Mouse (Mus musculus) myocyte (in vitro differentiated cells): ENCODE measurements around the gene Stxbp4. TPM values are rescaled to one million over a fixed set of nuclear protein-coding genes. Genes with fewer than 3 reads are reported as not detected.

ENCODE experiments used
- H3K27me3 ChIP-seq: one replicate; pipeline ENCODE4 v1.6.1; 2011; ENCODE audit not compliant: control insufficient read depth, insufficient read depth, insufficient read length
- H3K36me3 ChIP-seq: one replicate; pipeline ENCODE4 v1.6.1; 2011; ENCODE audit not compliant: control insufficient read depth, insufficient read depth
- H3K4me2 ChIP-seq: one replicate; pipeline ENCODE4 v1.6.1; 2011; ENCODE audit warnings: low read depth, control low read depth
- H3K4me3 ChIP-seq: one replicate; pipeline ENCODE4 v1.5.1; 2011; ENCODE audit warnings: mild to moderate bottlenecking, control low read depth, moderate library complexity
- H3K79me2 ChIP-seq: one replicate; pipeline ENCODE4 v1.6.1; 2011; ENCODE audit not compliant: control insufficient read depth, insufficient read depth
- H3ac ChIP-seq: one replicate; pipeline ENCODE4 v1.6.1; 2011; ENCODE audit not compliant: control insufficient read depth, insufficient read length
- CEBPB ChIP-seq: IDR thresholded peaks from 2 replicates; pipeline ENCODE4 v1.6.1; 2011; ENCODE audit warnings: mild to moderate bottlenecking, moderate library complexity; ENCODE audit not compliant: poor library complexity, insufficient read depth, severe bottlenecking
- E2F4 ChIP-seq: IDR thresholded peaks from one replicate; pipeline ENCODE4 v1.6.1; 2011; ENCODE audit warnings: mild to moderate bottlenecking, control low read depth, moderate library complexity; ENCODE audit not compliant: insufficient read depth
- MAX ChIP-seq: IDR thresholded peaks from one replicate; pipeline ENCODE4 v1.6.1; 2011; ENCODE audit warnings: low read depth, mild to moderate bottlenecking, control low read depth
- MYOD1 ChIP-seq, 3 experiments: IDR thresholded peaks; one replicate each; pipeline ENCODE4 v1.6.1; 2011; ENCODE audit warnings: control low read depth in 2 of 3, low read depth in 2 of 3, mild to moderate bottlenecking in 2 of 3, moderate library complexity in 1 of 3; ENCODE audit not compliant: insufficient read length in 2 of 3, control insufficient read depth in 1 of 3
- MYOG ChIP-seq, 3 experiments: IDR thresholded peaks; one replicate each; pipeline ENCODE4 v1.6.1; 2011; ENCODE audit warnings: control low read depth in 2 of 3, low read depth in 2 of 3, mild to moderate bottlenecking in 2 of 3; ENCODE audit not compliant: insufficient read length in 2 of 3, control insufficient read depth in 1 of 3, insufficient read depth in 1 of 3
- POLR2A ChIP-seq: IDR thresholded peaks from one replicate; pipeline ENCODE4 v1.6.1; 2011; ENCODE audit warnings: low read depth, mild to moderate bottlenecking, control low read depth, moderate library complexity; ENCODE audit not compliant: insufficient read length
- POLR2AphosphoS2 ChIP-seq: IDR thresholded peaks from one replicate; pipeline ENCODE4 v1.6.1; 2011; ENCODE audit warnings: low read depth, control low read depth; ENCODE audit not compliant: insufficient read length
- REST ChIP-seq: IDR thresholded peaks from one replicate; pipeline ENCODE4 v1.6.1; 2011; ENCODE audit warnings: mild to moderate bottlenecking, control low read depth, moderate library complexity; ENCODE audit not compliant: insufficient read depth, insufficient read length
- SRF ChIP-seq: IDR thresholded peaks from one replicate; pipeline ENCODE4 v1.6.1; 2011; ENCODE audit warnings: low read depth; ENCODE audit not compliant: control insufficient read depth, insufficient read length
- TCF12 ChIP-seq: IDR thresholded peaks from one replicate; pipeline ENCODE4 v1.6.1; 2011; ENCODE audit warnings: mild to moderate bottlenecking, control low read depth; ENCODE audit not compliant: poor library complexity, insufficient read depth, severe bottlenecking
- TCF3 ChIP-seq: IDR thresholded peaks from one replicate; pipeline ENCODE4 v1.6.1; 2011; ENCODE audit warnings: low read depth, control low read depth; ENCODE audit not compliant: insufficient read length
- USF1 ChIP-seq: IDR thresholded peaks from one replicate; pipeline ENCODE4 v1.6.1; 2011; ENCODE audit warnings: low read depth, mild to moderate bottlenecking, control low read depth, moderate library complexity
- polyA plus RNA-seq: library from polyadenylated mRNA; unstranded; fragments of >200 nt; fragmentation: generic; extraction: Trizol; gene quantifications from one replicate; pipeline ENCODE4 v1.2.1, GENCODE M21; 2012; ENCODE audit warnings: missing spikeins

Stxbp4 gene
- polyA plus RNA-seq, 1 experiment = 2.9 TPM

- Histone ChIP-seq H3K4me2 (no peak overlapping the region), H3K36me3 (no peaks in the 10 kb centered on the region), H3K79me2 (no peaks in the 10 kb centered on the region), H3K27me3 (no peaks in the 10 kb centered on the region), H3K4me3 (no peak overlapping the region), H3ac (no peak overlapping the region)
- TF ChIP-seq CEBPB = no peak
- TF ChIP-seq MAX = no peak
- no peak for TF ChIP-seq REST
- TF ChIP-seq SRF = no peak
- no peak for TF ChIP-seq MYOD1 (IDR thresholded peaks at IDR 0.05; ENCODE audit: control insufficient read depth in 1 of 3, insufficient read length in 2 of 3, low read depth in 2 of 3)
- TF ChIP-seq TCF12 = no peak
- no peak for TF ChIP-seq MYOG (IDR thresholded peaks at IDR 0.05; ENCODE audit: control insufficient read depth in 1 of 3, insufficient read depth in 1 of 3, insufficient read length in 2 of 3, low read depth in 2 of 3)
- TF ChIP-seq USF1 = no peak
Observed at GRCm38 (mm10) chr11:90664345-90664986, 26.6 kb upstream of the Stxbp4 start.

- no peak overlapping the region for H3ac ChIP-seq
- H3K79me2 ChIP-seq = no peaks in the 10 kb centered on the region
- no peaks in the 10 kb centered on the region for H3K27me3 ChIP-seq
- TF ChIP-seq MAX = no peak
- no peak for TF ChIP-seq TCF12
- no peak for TF ChIP-seq REST
- no peak for TF ChIP-seq SRF
- TF ChIP-seq USF1 = no peak
- TF ChIP-seq POLR2AphosphoS2 = no peak
- no peak for TF ChIP-seq TCF3
- TF ChIP-seq MYOG (IDR thresholded peaks at IDR 0.05; ENCODE audit: control insufficient read depth in 1 of 3, insufficient read depth in 1 of 3, insufficient read length in 2 of 3, low read depth in 2 of 3) = no peak
- TF ChIP-seq MYOD1 (IDR thresholded peaks at IDR 0.05; ENCODE audit: control insufficient read depth in 1 of 3, insufficient read length in 2 of 3, low read depth in 2 of 3) = no peak
- TF ChIP-seq POLR2A = no peak
- TF ChIP-seq CEBPB = no peak
- TF ChIP-seq E2F4 = no peak
- no peak overlapping the region for H3K4me3 ChIP-seq
- H3K36me3 ChIP-seq = no peaks in the 10 kb centered on the region
- no peak overlapping the region for H3K4me2 ChIP-seq
Observed at GRCm38 (mm10) chr11:90663618-90664297, 25.9 kb upstream of the Stxbp4 start.

GRCm38 (mm10) chr11:90663052-90663451 is 25.2 kb upstream of the Stxbp4 start:
- H3K4me3 ChIP-seq = no peak overlapping the region
- TF ChIP-seq TCF12 (no peak), TCF3 (no peak), POLR2AphosphoS2 (no peak), USF1 (no peak), MYOD1 (IDR thresholded peaks at IDR 0.05; ENCODE audit: control insufficient read depth in 1 of 3, insufficient read length in 2 of 3, low read depth in 2 of 3) (no peak), REST (no peak), CEBPB (no peak), POLR2A (no peak), E2F4 (no peak), SRF (no peak), MAX (no peak), MYOG (IDR thresholded peaks at IDR 0.05; ENCODE audit: control insufficient read depth in 1 of 3, insufficient read depth in 1 of 3, insufficient read length in 2 of 3, low read depth in 2 of 3) (no peak)
- no peaks in the 10 kb centered on the region for H3K27me3 ChIP-seq
- H3K79me2 ChIP-seq = no peaks in the 10 kb centered on the region
- H3K4me2 ChIP-seq = no peak overlapping the region
- H3K36me3 ChIP-seq = no peaks in the 10 kb centered on the region
- H3ac ChIP-seq = no peak overlapping the region

GRCm38 (mm10) chr11:90660662-90661061 is 22.8 kb upstream of the Stxbp4 start:
- no peaks in the 10 kb centered on the region for H3K79me2 ChIP-seq
- H3ac ChIP-seq = no peak overlapping the region
- H3K36me3 ChIP-seq = no peaks in the 10 kb centered on the region

GRCm38 (mm10) chr11:90657527-90657926 is 19.6 kb upstream of the Stxbp4 start:
- H3K27me3 ChIP-seq = no peaks in the 10 kb centered on the region
- TF ChIP-seq E2F4 (no peak), SRF (no peak), CEBPB (no peak), MAX (no peak), REST (no peak), MYOG (IDR thresholded peaks at IDR 0.05; ENCODE audit: control insufficient read depth in 1 of 3, insufficient read depth in 1 of 3, insufficient read length in 2 of 3, low read depth in 2 of 3) (no peak), POLR2AphosphoS2 (no peak), POLR2A (no peak), TCF12 (no peak), TCF3 (no peak), MYOD1 (IDR thresholded peaks at IDR 0.05; ENCODE audit: control insufficient read depth in 1 of 3, insufficient read length in 2 of 3, low read depth in 2 of 3) (no peak)
- H3ac ChIP-seq = no peak overlapping the region
- H3K4me3 ChIP-seq = no peak overlapping the region
- H3K36me3 ChIP-seq = no peaks in the 10 kb centered on the region
- no peaks in the 10 kb centered on the region for H3K79me2 ChIP-seq
- no peak overlapping the region for H3K4me2 ChIP-seq

More at GRCm38 (mm10) chr11:90660662-90661061, 22.8 kb upstream of the Stxbp4 start:
- Histone ChIP-seq H3K27me3 (no peaks in the 10 kb centered on the region), H3K4me2 (no peak overlapping the region), H3K4me3 (no peak overlapping the region)
- TF ChIP-seq CEBPB = no peak
- no peak for TF ChIP-seq MAX
- no peak for TF ChIP-seq SRF
- no peak for TF ChIP-seq MYOD1 (IDR thresholded peaks at IDR 0.05; ENCODE audit: control insufficient read depth in 1 of 3, insufficient read length in 2 of 3, low read depth in 2 of 3)
- no peak for TF ChIP-seq TCF3
